Mouse (Mus musculus) gastrocnemius, postnatal 14 days (tissue): ENCODE results near the gene Rsph10b. TPM values are rescaled to one million over a fixed set of nuclear protein-coding genes. Genes with fewer than 3 reads are reported as not detected.

Source experiments
- total RNA-seq, 2 experiments: library from RNA; stranded (reverse); gene quantifications; 2 replicates each; pipeline ENCODE4 v1.2.3; 2021

Rsph10b gene
- total RNA-seq, 2 experiments from 2014 or later = 0.25 to 0.84 TPM

Other genes starting within 250 kb of the Rsph10b start
- gene Usp42, start 200.8 kb upstream of the Rsph10b start, total RNA-seq = 1 to 10 TPM; 6.2 to 6.5 TPM
- 10 to 100 TPM; 20.0 to 21.3 TPM for gene Eif2ak1, start 115.2 kb upstream of the Rsph10b start, total RNA-seq
- gene Ankrd61, start 35.4 kb upstream of the Rsph10b start, total RNA-seq = not detected
- 100 to 1,000 TPM in 1 of 2 experiments, 10 to 100 TPM in 1; 99.6 to 114 TPM for gene Aimp2, start 23.2 kb upstream of the Rsph10b start, total RNA-seq
- 1 to 10 TPM; 4.2 to 5.5 TPM for gene Pms2, start 23.1 kb upstream of the Rsph10b start, total RNA-seq
- not detected for gene Gm42421, start 4.9 kb upstream of the Rsph10b start, total RNA-seq
- 10 to 100 TPM; 28.2 to 30.0 TPM for gene Ccz1, start 81.8 kb downstream of the Rsph10b start, total RNA-seq
- gene Ocm, start 93.6 kb downstream of the Rsph10b start, total RNA-seq = not detected
- 10 to 100 TPM; 12.2 to 12.5 TPM for gene Lmtk2, start 167.4 kb downstream of the Rsph10b start, total RNA-seq